Mouse (Mus musculus): ENCODE data around the gene Hoga1.

DNA sequence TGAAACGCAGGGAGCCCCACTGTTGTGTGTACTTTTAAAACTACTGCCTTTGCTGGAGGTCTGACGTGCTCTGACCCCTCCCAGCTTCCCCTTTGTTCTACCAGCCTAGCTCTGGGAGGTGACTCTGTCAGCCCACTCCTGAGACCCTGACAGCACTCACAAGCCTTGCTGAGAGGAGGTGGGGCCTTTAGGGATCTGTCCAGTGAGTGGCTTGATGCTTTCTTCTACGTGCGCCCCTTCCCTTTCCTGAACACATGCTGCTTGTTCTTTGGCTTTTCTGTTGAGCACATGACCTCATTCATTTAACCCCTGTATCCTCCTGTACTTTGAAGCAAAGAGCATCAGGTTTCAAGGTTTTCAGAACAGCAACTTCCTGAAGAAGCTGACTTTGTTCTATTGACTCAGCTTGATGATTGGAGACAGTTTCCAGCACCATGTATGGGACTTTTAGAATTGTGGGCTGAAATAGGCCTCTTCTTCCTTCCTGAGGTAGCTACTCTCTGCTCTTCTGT lies 26.3 kb upstream of the Hoga1 start:
- no peak for TF ChIP-seq CTCF (conservative IDR thresholded peaks at IDR 0.05; ENCODE audit: insufficient read depth, insufficient read length, low read depth, low read length)
- no peak for TF ChIP-seq POLR2A (IDR thresholded peaks at IDR 0.05; ENCODE audit: low read depth, low read length)

Data from kidney, adult 2 months (tissue).